Mouse (Mus musculus) brain, embryonic 14.5 days (tissue): ENCODE data around the gene Crisp4. TPM values are rescaled to one million over a fixed set of nuclear protein-coding genes. Genes with fewer than 3 reads are reported as not detected.

Experiments
- DNase-seq: peaks from one replicate; pipeline ENCODE4 v3.0.0-alpha.2; 2011; ENCODE audit warnings: low read depth
- CTCF ChIP-seq: fragments of 200-500 bp; IDR thresholded peaks from 2 replicates; pipeline ENCODE4 v1.5.1; 2012; ENCODE audit warnings: inconsistent platforms, mild to moderate bottlenecking, moderate library complexity, borderline replicate concordance; ENCODE audit not compliant: insufficient read depth, insufficient read length; ENCODE audit errors: extremely low read depth
- POLR2A ChIP-seq: fragments of 200-500 bp; IDR thresholded peaks from 2 replicates; pipeline ENCODE4 v1.6.1; 2012; ENCODE audit warnings: mild to moderate bottlenecking, inconsistent platforms, borderline replicate concordance; ENCODE audit not compliant: poor library complexity, insufficient read depth, insufficient read length, severe bottlenecking; ENCODE audit errors: extremely low read depth
- polyA plus RNA-seq: library from polyadenylated mRNA; depleted of rRNA; stranded (reverse); fragments of >200 nt; gene quantifications from 2 replicates; pipeline ENCODE4 v1.2.3, GENCODE M21; 2012; rRNA removed

The Crisp4 gene
- not detected in 2 replicates for polyA plus RNA-seq

- DNase-seq: peak; percentile 6
- TF ChIP-seq CTCF (no peak), POLR2A (no peak)
Observed at GRCm38 (mm10) chr1:18145802-18146201, at the start of gene Crisp4. TSS of gene Crisp4 (minus strand) at chr1:18145902.

DNA sequence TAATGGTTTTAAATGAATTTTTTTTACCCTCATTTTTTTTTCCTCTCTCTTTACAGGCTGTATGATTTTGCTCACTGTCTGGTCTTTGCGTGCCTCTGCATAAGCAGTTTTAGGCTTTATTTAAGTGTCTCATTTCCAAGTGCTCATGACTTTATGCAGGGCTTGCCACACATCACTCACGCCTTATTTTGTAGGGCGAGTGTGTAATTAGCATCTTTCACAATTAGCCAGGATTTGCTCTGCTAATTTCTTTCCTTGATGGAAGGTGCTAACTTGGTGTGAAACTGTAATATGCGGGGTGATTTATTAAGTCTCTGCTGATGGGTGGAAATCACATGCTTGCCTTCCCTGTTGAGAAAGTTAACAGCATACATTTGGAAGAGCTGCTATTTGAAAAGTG, 46.0 kb upstream of the Crisp4 start:
- peak; percentile 91 for DNase-seq
- TF ChIP-seq CTCF (no peak), POLR2A (no peak)

- TF ChIP-seq POLR2A (no peak), CTCF (no peak)
- peak; percentile 88 for DNase-seq
Observed at GRCm38 (mm10) chr1:18190714-18191712, 45.3 kb upstream of the Crisp4 start.

DNA sequence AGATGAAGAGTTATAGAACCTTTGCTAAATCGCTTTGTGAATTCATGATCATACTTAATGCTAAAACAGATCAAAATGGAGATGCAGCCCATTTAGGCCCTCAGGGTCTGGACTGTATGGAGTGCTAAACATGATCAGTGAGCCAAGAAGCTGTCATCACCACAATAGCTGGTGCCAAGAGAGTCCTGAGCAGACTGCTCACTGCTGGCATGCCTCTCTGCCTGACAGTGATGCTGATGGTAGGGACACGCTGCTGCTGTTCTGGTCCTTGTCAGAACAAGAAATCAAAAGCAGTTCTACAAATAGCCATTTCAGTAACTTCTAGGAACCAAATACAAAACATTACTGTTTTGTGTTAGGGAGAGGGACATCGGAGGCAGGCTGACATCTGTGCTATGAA, 35.5 kb upstream of the Crisp4 start:
- TF ChIP-seq CTCF: no peak
- TF ChIP-seq POLR2A: no peak
- DNase-seq: peak; percentile 93

GRCm38 (mm10) chr1:18170573-18170972, 24.9 kb upstream of the Crisp4 start:
- peak; percentile 67 for DNase-seq
- TF ChIP-seq CTCF (no peak), POLR2A (no peak)

- DNase-seq: peak; percentile 87
- TF ChIP-seq CTCF: no peak
- no peak for TF ChIP-seq POLR2A
Observed at GRCm38 (mm10) chr1:18168261-18168660, 22.6 kb upstream of the Crisp4 start.

DNA sequence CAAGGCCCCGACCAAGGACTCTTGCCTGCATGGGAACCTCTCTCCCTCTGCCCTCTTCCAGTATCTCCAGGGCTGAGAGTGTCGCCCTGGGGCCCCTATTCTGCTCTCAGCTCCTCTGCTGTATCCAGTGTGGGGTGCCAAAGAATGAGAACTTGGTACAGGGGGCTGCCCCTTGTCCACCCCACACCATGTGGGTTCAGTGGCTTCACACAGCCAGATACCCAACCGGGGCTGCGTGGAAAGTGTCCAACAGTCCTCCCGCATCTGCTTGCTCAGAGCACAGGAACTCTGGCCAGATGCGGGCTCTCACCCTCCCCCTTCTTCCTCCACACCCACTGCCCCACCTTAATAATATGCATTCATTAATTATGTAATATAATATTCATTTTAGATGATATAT, 13.4 kb upstream of the Crisp4 start:
- TF ChIP-seq POLR2A: no peak
- no peak for TF ChIP-seq CTCF
- no peak for DNase-seq

GRCm38 (mm10) chr1:18148211-18148610, 2.5 kb upstream of the Crisp4 start:
- peak; percentile 22 for DNase-seq
- TF ChIP-seq CTCF (no peak), POLR2A (no peak)

DNA sequence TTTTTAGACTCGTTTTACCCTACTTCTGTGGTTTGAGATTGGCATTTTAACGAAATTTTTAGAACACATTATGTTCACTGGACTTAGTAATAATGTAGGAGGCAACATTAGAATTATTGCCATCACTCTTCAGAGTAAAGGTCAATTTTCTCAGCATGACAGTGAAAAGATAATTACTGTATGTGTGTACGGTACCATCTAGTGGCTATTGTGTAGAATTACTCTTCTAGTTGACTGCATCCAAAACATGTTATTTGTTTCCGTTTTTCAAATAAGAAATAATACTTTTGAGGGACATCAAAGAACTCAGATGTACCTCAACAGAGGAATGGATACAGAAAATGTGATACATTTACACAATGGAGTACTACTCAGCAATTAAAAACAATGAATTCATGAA, 14.0 kb downstream of the Crisp4 start:
- TF ChIP-seq POLR2A (no peak), CTCF (no peak)
- DNase-seq: peak; percentile 15

DNA sequence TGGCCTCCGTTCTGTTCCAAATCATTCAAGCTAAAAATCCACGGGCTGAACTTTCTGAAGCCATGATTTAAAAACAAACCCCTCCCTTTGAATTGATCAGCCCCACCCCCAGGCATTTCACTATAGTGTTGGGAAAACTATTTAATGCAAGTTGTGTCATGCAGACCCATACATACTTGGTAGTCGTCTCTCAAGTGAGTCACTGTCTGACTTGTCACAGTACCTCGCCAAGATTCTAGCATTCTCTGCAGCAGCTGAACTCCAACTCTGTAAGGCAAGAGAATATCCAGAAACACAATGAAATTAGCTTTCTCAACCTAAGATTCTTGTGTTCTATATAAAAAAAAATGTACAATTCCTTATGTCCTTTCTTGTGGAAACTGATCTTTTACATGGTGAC, 15.7 kb downstream of the Crisp4 start:
- no peak for TF ChIP-seq POLR2A
- TF ChIP-seq CTCF: no peak
- no peak for DNase-seq

DNA sequence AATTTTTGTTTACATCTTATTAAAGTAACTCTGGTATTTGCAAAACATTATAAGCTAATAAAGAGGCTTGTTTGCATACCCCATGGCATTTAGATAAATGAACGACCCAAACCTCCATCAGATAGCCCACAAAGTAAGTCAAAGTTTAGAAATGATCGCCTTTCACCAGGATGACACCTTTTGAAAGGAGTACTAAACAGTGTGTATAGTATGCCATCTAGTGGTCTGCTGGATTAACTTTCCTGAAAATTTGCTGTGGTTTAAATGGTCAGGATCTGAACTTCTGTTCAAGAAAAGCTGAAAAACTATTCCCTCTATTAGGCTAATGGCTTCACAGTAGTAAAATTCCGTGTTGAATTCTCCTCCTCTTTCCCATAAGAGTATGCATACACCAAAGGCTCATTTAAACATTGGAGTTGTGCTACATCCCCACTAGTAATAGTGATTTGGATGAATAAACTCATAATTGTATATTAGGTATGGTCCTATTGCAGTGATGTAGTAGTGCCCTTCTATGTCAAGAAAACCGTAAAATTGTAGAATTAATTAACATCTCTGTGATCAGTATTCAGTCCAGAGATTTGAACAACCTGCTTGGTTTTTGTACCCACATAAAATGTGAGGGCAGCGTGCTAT, 38.9 kb downstream of the Crisp4 start:
- peak; percentile 81 for DNase-seq
- TF ChIP-seq CTCF: peak; percentile 10; the same call in 1 of the 2 replicates
- TF ChIP-seq POLR2A: no peak

DNA sequence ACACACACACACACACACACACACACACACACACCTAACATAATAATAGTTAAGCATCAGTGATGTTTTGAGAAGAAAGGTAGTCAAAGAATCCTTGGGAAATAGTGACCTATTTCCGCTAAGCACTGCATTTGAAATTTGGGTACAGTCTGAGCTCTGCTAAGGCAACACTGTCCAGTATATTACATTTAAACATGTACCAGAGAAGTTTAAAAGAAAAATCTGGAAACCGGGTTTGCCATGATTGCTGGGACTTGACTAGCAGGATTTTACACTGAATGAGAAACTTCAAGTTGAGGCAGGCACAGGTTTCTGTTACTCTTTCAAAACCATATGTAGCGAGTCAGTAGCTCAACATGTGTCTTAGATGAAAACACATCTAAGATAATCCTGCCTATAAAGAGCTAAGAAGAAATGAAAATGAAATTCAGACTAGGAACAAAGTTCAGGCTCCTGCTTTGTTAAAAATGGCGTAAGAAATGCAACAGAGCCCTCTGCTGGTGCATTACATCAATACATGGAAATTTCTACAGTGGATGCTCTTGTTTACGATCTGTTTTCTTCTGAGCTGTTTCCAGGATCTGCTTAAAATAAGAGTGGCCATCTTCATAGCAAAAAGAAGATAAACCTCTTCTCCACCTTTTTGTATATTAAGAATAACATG, 39.7 kb downstream of the Crisp4 start:
- no peak for TF ChIP-seq POLR2A
- TF ChIP-seq CTCF: peak; percentile 38; the same call in 1 of the 2 replicates
- peak; percentile 82 for DNase-seq
